Mouse (Mus musculus): ENCODE data around the gene Tspan18. TPM values are rescaled to one million over a fixed set of nuclear protein-coding genes. Genes with fewer than 3 reads are reported as not detected.

Tspan18 gene
- total and polyA plus RNA-seq, 3 experiments: 0.38 TPM; not detected in 2

- H3K9me3 ChIP-seq (replicated peaks; ENCODE audit: low read length): no peaks in the 10 kb centered on the region
- H3K27me3 ChIP-seq (replicated peaks): peaks cover 97% of the 10 kb centered on the region
- H3K4me2 ChIP-seq (ENCODE audit: insufficient read depth, low read depth, poor library complexity, severe bottlenecking): no peak overlapping the region
- no peaks in the 10 kb centered on the region for H3K4me1 ChIP-seq (ENCODE audit: control insufficient read depth in 1 of 2, insufficient read depth in 2 of 2)
- no peak for DNase-seq (ENCODE audit: extremely low read depth)
- no peaks in the 10 kb centered on the region for H3K36me3 ChIP-seq (replicated peaks in 1 of 2; ENCODE audit: control insufficient read depth in 1 of 2, insufficient read depth in 1 of 2, low read length in 1 of 2)
- dilution Hi-C loops (cut with MboI; ENCODE audit: extremely low pct_ligation_motif_present, extremely low pct_unique_long_range_greater_than_20kb, low sequenced_read_pairs): no loop called here
- in situ Hi-C loops (cut with MboI; ENCODE audit: low pct_ligation_motif_present, low pct_unique_long_range_greater_than_20kb, low sequenced_read_pairs): no loop called here
- no peak overlapping the region for H3K4me3 ChIP-seq (replicated peaks in 1 of 3; ENCODE audit: low read depth in 2 of 3, low read length in 2 of 3, poor library complexity in 1 of 3)
- H3K9ac ChIP-seq (ENCODE audit: insufficient read depth, low read depth): no peak overlapping the region
- H3K79me2 ChIP-seq (replicated peaks; ENCODE audit: control insufficient read depth, extremely low read depth, insufficient read depth, poor library complexity, severe bottlenecking): no peaks in the 10 kb centered on the region
- TF ChIP-seq SMC3 (IDR thresholded peaks at IDR 0.05; ENCODE audit: low read depth, low read length) (no peak), EP300 (IDR thresholded peaks at IDR 0.05; ENCODE audit: low read length) (no peak), ELF1 (IDR thresholded peaks at IDR 0.05; ENCODE audit: low read depth, low read length) (no peak), E2F4 (IDR thresholded peaks at IDR 0.05; ENCODE audit: insufficient replicate concordance, low read depth, low read length) (no peak), ZC3H11A (IDR thresholded peaks at IDR 0.05; ENCODE audit: low read depth, low read length) (no peak), SIN3A (IDR thresholded peaks at IDR 0.05; ENCODE audit: low read length) (no peak), GABPA (IDR thresholded peaks at IDR 0.05; ENCODE audit: insufficient replicate concordance, low read depth, low read length) (no peak)
- no peak overlapping the region for H3K27ac ChIP-seq (ENCODE audit: insufficient read depth, low read depth)
Measured at GRCm38 (mm10) chr2:93367962-93368361, 33.7 kb upstream of the Tspan18 start.

- no peaks in the 10 kb centered on the region for H3K36me3 ChIP-seq (replicated peaks in 1 of 2; ENCODE audit: control insufficient read depth in 1 of 2, insufficient read depth in 1 of 2, low read length in 1 of 2)
- no peak overlapping the region for H3K9ac ChIP-seq (ENCODE audit: insufficient read depth, low read depth)
- in situ Hi-C loops (cut with MboI; ENCODE audit: low pct_ligation_motif_present, low pct_unique_long_range_greater_than_20kb, low sequenced_read_pairs) (no loop called here), dilution Hi-C loops (cut with MboI; ENCODE audit: extremely low pct_ligation_motif_present, extremely low pct_unique_long_range_greater_than_20kb, low sequenced_read_pairs) (no loop called here)
- H3K4me3 ChIP-seq (replicated peaks in 1 of 3; ENCODE audit: low read depth in 2 of 3, low read length in 2 of 3, poor library complexity in 1 of 3): no peak overlapping the region
- H3K4me2 ChIP-seq (ENCODE audit: insufficient read depth, low read depth, poor library complexity, severe bottlenecking): no peak overlapping the region
- no peaks in the 10 kb centered on the region for H3K9me3 ChIP-seq (replicated peaks; ENCODE audit: low read length)
- no peak for DNase-seq (ENCODE audit: extremely low read depth)
- H3K27ac ChIP-seq (ENCODE audit: insufficient read depth, low read depth): no peak overlapping the region
- no peak for TF ChIP-seq RAD21 (IDR thresholded peaks at IDR 0.05; ENCODE audit: low read depth, low read length)
- TF ChIP-seq SIN3A (IDR thresholded peaks at IDR 0.05; ENCODE audit: low read length): no peak
- TF ChIP-seq SMC3 (IDR thresholded peaks at IDR 0.05; ENCODE audit: low read depth, low read length): no peak
- TF ChIP-seq JUN (IDR thresholded peaks at IDR 0.05; ENCODE audit: insufficient read depth, low read depth, low read length): no peak
- TF ChIP-seq USF2 (conservative IDR thresholded peaks at IDR 0.05; ENCODE audit: low read depth, low read length): no peak
- no peak for TF ChIP-seq USF1 (IDR thresholded peaks at IDR 0.05; ENCODE audit: low read depth, low read length)
- TF ChIP-seq POLR2A (IDR thresholded peaks at IDR 0.05; ENCODE audit: low read depth, low read length): no peak
- no peak for TF ChIP-seq ETS1 (conservative IDR thresholded peaks at IDR 0.05; ENCODE audit: low read depth, low read length)
- no peak for TF ChIP-seq E2F4 (IDR thresholded peaks at IDR 0.05; ENCODE audit: insufficient replicate concordance, low read depth, low read length)
- TF ChIP-seq GABPA (IDR thresholded peaks at IDR 0.05; ENCODE audit: insufficient replicate concordance, low read depth, low read length): no peak
- no peak for TF ChIP-seq MXI1 (IDR thresholded peaks at IDR 0.05; ENCODE audit: low read depth, low read length)
- no peak for TF ChIP-seq TCF12 (IDR thresholded peaks at IDR 0.05; ENCODE audit: low read depth, low read length)
- no peaks in the 10 kb centered on the region for H3K79me2 ChIP-seq (replicated peaks; ENCODE audit: control insufficient read depth, extremely low read depth, insufficient read depth, poor library complexity, severe bottlenecking)
- H3K27me3 ChIP-seq (replicated peaks): peaks cover 98% of the 10 kb centered on the region
- peaks cover 3 to 5% of the 10 kb centered on the region in 2 experiments; a peak in 2 of 4 replicates for H3K4me1 ChIP-seq (ENCODE audit: control insufficient read depth in 1 of 2, insufficient read depth in 2 of 2)
Measured at GRCm38 (mm10) chr2:93365411-93365810, 31.1 kb upstream of the Tspan18 start.

All from CH12.LX (cell line).